In the genomic region with DNA sequence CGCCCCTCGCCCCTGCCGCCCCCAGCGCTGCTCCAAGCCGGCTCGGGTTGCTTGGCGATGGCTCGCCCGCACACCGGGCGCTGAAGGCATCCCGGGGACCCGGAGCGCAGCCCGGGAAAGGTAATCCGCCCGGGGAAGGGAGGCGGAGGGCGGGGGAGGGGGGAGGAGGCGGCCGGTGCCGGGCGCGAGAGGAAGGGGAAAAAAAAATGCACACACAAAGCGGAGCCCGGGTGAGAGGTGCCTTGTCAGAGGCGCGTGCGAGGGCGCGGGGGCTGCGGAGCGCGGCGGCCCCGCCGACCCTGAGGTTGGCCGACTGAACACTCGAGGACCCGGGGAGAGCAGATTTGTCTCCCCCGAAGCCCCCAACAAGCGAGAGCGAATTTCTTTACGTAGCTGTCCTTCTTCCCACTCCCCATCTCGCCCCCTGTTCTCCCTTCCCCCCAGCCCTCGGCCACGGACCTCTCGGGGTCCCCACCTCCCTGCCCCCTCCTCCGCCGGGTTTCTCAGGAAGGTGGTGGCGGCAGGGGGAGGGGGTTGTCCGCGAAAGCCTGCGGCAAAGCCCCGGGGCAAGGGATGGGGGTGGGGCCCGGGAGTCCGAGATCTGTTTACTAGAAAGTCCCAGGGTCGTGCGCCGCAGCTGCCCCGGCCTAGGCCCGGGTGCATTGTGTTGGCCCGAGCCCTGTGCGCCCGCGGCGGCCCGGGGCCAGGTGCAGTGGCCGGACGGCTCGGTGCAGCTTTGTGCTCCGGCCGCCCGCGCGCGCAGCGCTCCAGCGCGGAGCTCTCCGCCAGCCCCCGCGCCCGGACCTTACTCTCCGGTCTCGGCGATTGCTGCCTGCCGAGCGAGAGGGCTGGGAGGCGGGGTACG, we compare ENCODE assay signal across 8 mouse cellular contexts. TPM values are rescaled to one million over a fixed set of nuclear protein-coding genes. Genes with fewer than 3 reads are reported as not detected.
A peak's percentile ranks its signal among the peaks of the same experiment; 100 is the strongest.
DNase-seq lines count a peak whose midpoint lies in the region; ATAC-seq and TF ChIP-seq lines count a peak whose summit lies in the region.

No protein-coding gene starts in this region.

- no peaks in the 10 kb centered on the region for H3K36me3 ChIP-seq in megakaryocyte, embryonic 14.5 days (replicated peaks; ENCODE audit: low read length)
- no peaks in the 10 kb centered on the region for H3K36me3 ChIP-seq in intestine, postnatal 0 days (ENCODE audit: control insufficient read depth, insufficient read depth)
- H3K36me3 ChIP-seq in neural tube, embryonic 11.5 days (ENCODE audit: control insufficient read depth, insufficient read depth, low read length) = no peaks in the 10 kb centered on the region

- H3K4me2 ChIP-seq in intestine, postnatal 0 days (replicated peaks; ENCODE audit: low read depth) = peak overlapping the region; percentile 100
- peak overlapping the region; percentile 65 for H3K4me2 ChIP-seq in neural tube, embryonic 11.5 days (ENCODE audit: low read depth)

- peak overlapping the region; percentile 76 for H3K9ac ChIP-seq in intestine, postnatal 0 days (ENCODE audit: low read depth, low read length)
- peak overlapping the region; percentile 95 for H3K9ac ChIP-seq in neural tube, embryonic 11.5 days (ENCODE audit: low read length)

- H3K27ac ChIP-seq in intestine, postnatal 0 days (ENCODE audit: low read depth, low read length) = no peak overlapping the region
- peak overlapping the region; percentile 98 for H3K27ac ChIP-seq in neural tube, embryonic 11.5 days (ENCODE audit: low read depth, low read length)

- no peak for ATAC-seq in megakaryocyte, adult 5-6 weeks (ENCODE audit: poor library complexity, severe bottlenecking)
- peak; percentile 73 for ATAC-seq in intestine, postnatal 0 days
- peak; percentile 75 for ATAC-seq in neural tube, embryonic 11.5 days (ENCODE audit: insufficient read depth, low FRiP score, low TSS enrichment)

- peak overlapping the region; percentile 92 for H3K4me3 ChIP-seq in megakaryocyte, embryonic 14.5 days (replicated peaks)
- peak overlapping the region; percentile 83 for H3K4me3 ChIP-seq in intestine, postnatal 0 days (ENCODE audit: low read depth, low read length)
- peak overlapping the region; percentile 73 for H3K4me3 ChIP-seq in neural tube, embryonic 11.5 days (ENCODE audit: low read depth, low read length)

- under 1% methylated on average over 71 of the region's 91 CpGs for WGBS in intestine, postnatal 0 days
- 0% methylated on average over 71 of the region's 91 CpGs for WGBS in neural tube, embryonic 11.5 days

- peaks cover 52% of the 10 kb centered on the region for H3K27me3 ChIP-seq in megakaryocyte, embryonic 14.5 days (replicated peaks)
- peaks cover 7% of the 10 kb centered on the region; the same call in 1 of the 2 replicates for H3K27me3 ChIP-seq in intestine, postnatal 0 days (replicated peaks; ENCODE audit: control insufficient read depth, insufficient read depth, low read length)
- no peaks in the 10 kb centered on the region for H3K27me3 ChIP-seq in neural tube, embryonic 11.5 days (ENCODE audit: control insufficient read depth, insufficient read depth, low read length)

- peaks cover 27% of the 10 kb centered on the region for H3K4me1 ChIP-seq in megakaryocyte, embryonic 14.5 days
- H3K4me1 ChIP-seq in intestine, postnatal 0 days (replicated peaks; ENCODE audit: control insufficient read depth, insufficient read depth, low read length) = 0 out of 2 replicates have a peak, but pooled peaks cover 3% of the 10 kb centered on the region
- peaks cover 10% of the 10 kb centered on the region for H3K4me1 ChIP-seq in neural tube, embryonic 11.5 days (ENCODE audit: control insufficient read depth, insufficient read depth, low read length)

- DNase-seq in embryo, embryonic 11.5 days (ENCODE audit: low read depth, low spot score) = peak; percentile 58
- peak; percentile 94 for DNase-seq in heart, adult 11 months
- peak; percentile 48 for DNase-seq in liver
- peak; percentile 80 for DNase-seq in neural tube, embryonic 11.5 days (ENCODE audit: low spot score)
- peak; percentile 59 for DNase-seq in urinary bladder, adult 2 months (ENCODE audit: low spot score)

- no peak for TF ChIP-seq CTCF in intestine, postnatal 0 days (IDR thresholded peaks at IDR 0.05; ENCODE audit: low read depth)

- H3K9me3 ChIP-seq in megakaryocyte, embryonic 14.5 days = no peaks in the 10 kb centered on the region
- H3K9me3 ChIP-seq in intestine, postnatal 0 days (ENCODE audit: control insufficient read depth) = no peaks in the 10 kb centered on the region
- H3K9me3 ChIP-seq in neural tube, embryonic 11.5 days (ENCODE audit: control insufficient read depth, low read length) = no peaks in the 10 kb centered on the region

RNA-seq across cellular contexts. Expression of a gene that starts 0.9 kb away (rescaled TPM):
- polyA plus RNA-seq in megakaryocyte, embryonic 14.5 days (2012; ENCODE audit: insufficient read depth, low replicate concordance) = 0.10 TPM in 1 of 2 replicates, not detected in the other
- total RNA-seq in megakaryocyte, adult 5-6 weeks (2015) = not detected in 2 replicates
- total RNA-seq in megakaryocyte, adult 5-6 weeks (2017) = 0.37 TPM in 1 of 2 replicates, not detected in the other
- polyA plus RNA-seq in intestine, postnatal 0 days (2015; fragmentation: Nextera tagmentation; extraction: Ambion mirVana) = 8.0 and 8.2 TPM in 2 replicates
- polyA plus RNA-seq in neural tube, embryonic 11.5 days (2014; fragmentation: Nextera tagmentation; extraction: Ambion mirVana) = 83.9 and 94.0 TPM in 2 replicates
- 4.4 and 4.9 TPM in 2 replicates for polyA plus RNA-seq in urinary bladder, adult 2 months (2012; rRNA removed)
